Mouse (Mus musculus) liver, embryonic 15.5 days (tissue): ENCODE results near the gene Rftn2. TPM values are rescaled to one million over a fixed set of nuclear protein-coding genes. Genes with fewer than 3 reads are reported as not detected.

Experiments used
- ATAC-seq: fragments of 200-750 bp; cut with Nextera tagmentation; 2 replicates; pipeline ENCODE4 v1.8.0; 2017; ENCODE audit warnings: moderate number of reproducible peaks, mild to moderate bottlenecking, moderate library complexity; ENCODE audit not compliant: insufficient read depth
- H3K27ac ChIP-seq: fragments of 300-500 bp; sonication (generic); replicated peaks from 2 replicates; pipeline ENCODE4 v1.5.1; 2015; ENCODE audit warnings: mild to moderate bottlenecking, inconsistent platforms
- H3K27me3 ChIP-seq: fragments of 300-500 bp; sonication (generic); 2 replicates; pipeline ENCODE4 v1.6.1; 2015; ENCODE audit warnings: mild to moderate bottlenecking, inconsistent platforms
- H3K36me3 ChIP-seq: fragments of 300-500 bp; sonication (generic); replicated peaks from 2 replicates; pipeline ENCODE4 v1.6.1; 2015; ENCODE audit warnings: moderate library complexity, mild to moderate bottlenecking, inconsistent platforms
- H3K4me1 ChIP-seq: fragments of 300-500 bp; sonication (generic); replicated peaks from 2 replicates; pipeline ENCODE4 v1.6.1; 2015; ENCODE audit warnings: inconsistent platforms
- H3K4me2 ChIP-seq: fragments of 300-500 bp; sonication (generic); 2 replicates; pipeline ENCODE4 v1.6.1; 2015; ENCODE audit warnings: moderate library complexity, mild to moderate bottlenecking, inconsistent platforms
- H3K4me3 ChIP-seq: fragments of 300-500 bp; sonication (generic); replicated peaks from 2 replicates; pipeline ENCODE4 v1.5.1; 2015; ENCODE audit warnings: mild to moderate bottlenecking, inconsistent platforms
- H3K9ac ChIP-seq: fragments of 300-500 bp; sonication (generic); 2 replicates; pipeline ENCODE4 v1.6.1; 2015; ENCODE audit warnings: moderate library complexity, mild to moderate bottlenecking, inconsistent platforms
- H3K9me3 ChIP-seq: fragments of 300-500 bp; sonication (generic); replicated peaks from 2 replicates; pipeline ENCODE4 v1.6.1; 2016; ENCODE audit warnings: inconsistent platforms
- WGBS: fragments of 180-500 bp; shearing (Covaris S2); methylation state at CpG from one replicate; pipeline ENCODE4 v1.1.7; 2015; ENCODE audit warnings: mixed read lengths; ENCODE audit not compliant: insufficient replicate concordance; 5-methylcytosine and 5-hydroxymethylcytosine counted together
- polyA plus RNA-seq: library from polyadenylated mRNA; unstranded; fragments of >200 nt; fragmentation: Nextera tagmentation; extraction: Ambion mirVana; gene quantifications from 2 replicates; pipeline ENCODE4 v1.2.1, GENCODE M21; 2015

Gene Rftn2
- polyA plus RNA-seq = 0.58 and 0.67 TPM in 2 replicates

DNA sequence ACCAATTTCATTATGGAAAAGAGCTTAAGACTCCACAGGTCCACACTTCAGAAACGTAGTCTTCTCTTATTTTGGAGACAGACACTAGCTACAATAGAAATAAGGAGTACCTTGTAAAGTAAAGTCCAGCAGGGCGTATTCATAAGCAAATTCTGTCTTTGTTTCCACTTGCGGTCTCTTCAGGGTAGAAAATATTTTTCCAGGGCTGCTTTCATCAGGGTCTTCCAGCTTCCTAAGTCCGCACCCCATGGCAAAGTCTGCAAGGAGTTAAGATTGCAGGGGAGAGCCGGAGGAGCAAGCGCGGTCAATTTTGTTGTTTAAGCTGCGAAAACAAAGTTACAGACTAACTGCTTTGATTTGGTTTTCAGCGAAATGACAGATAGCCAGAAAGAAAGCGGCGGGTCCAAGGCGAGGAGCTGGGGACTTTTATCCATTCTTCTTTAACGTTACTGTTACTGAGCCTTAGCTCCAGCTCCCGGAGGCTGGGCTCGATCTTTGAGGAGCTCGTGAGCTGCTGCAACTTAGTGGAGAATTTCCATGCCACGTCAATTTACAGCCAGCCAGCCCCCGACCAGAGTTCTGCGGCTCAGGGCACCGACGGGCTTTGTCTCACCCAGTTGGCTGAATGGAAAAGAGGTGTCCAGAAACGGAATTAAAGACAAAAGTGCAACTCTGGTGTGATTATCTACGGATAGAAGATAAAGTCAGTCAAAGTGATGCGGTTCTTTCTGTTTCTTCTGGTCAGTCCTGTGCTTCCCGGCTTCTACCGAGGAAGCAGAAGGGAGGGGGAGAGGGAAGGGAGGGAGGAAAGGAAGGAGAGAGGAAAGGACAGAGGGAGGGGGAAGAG lies at the start of gene Rftn2:
Gene Rftn2, minus strand, starts transcription at position 772 of the 847 bp plus-strand sequence.
- Histone ChIP-seq H3K4me3 (peak within 1 kb of the TSS; percentile 39), H3K9ac (no peak within 1 kb of the TSS; the same call in 1 of the 2 replicates), H3K36me3 (no peaks in the 10 kb centered on the region), H3K4me2 (peak within 1 kb of the TSS; percentile 55), H3K4me1 (no peaks in the 10 kb centered on the region), H3K27me3 (peaks cover 41% of the 10 kb centered on the region), H3K27ac (no peak within 1 kb of the TSS), H3K9me3 (no peaks in the 10 kb centered on the region)
- no peak for ATAC-seq
- 7% methylated on average over 26 of the region's 26 CpGs for WGBS

DNA sequence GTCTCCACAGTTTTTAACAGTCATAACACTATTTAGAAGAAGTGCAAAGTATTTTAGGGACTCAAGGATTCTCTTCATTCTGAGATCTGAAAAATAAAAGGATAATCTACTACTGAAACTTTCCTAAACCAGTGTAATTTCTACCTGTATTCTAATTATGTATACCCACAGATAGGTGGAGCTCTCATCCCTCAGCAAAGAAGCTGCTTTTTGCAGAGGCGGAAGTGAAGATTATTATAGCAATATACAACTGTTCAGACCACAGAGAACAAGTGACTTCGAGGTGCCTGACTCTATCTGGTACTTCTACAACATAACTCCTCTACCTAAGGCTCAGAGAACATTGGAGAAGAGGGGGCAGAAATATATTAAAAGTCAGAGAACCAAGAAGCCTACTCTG lies 38.9 kb upstream of the Rftn2 start:
- H3K9me3 ChIP-seq = no peaks in the 10 kb centered on the region
- no peak overlapping the region for H3K4me2 ChIP-seq
- H3K27me3 ChIP-seq = no peaks in the 10 kb centered on the region
- no peak overlapping the region for H3K4me3 ChIP-seq
- H3K27ac ChIP-seq = no peak overlapping the region
- no peaks in the 10 kb centered on the region for H3K4me1 ChIP-seq
- no peak for ATAC-seq
- no peaks in the 10 kb centered on the region for H3K36me3 ChIP-seq
- WGBS = 38% methylated on average over 2 of the region's 2 CpGs
- H3K9ac ChIP-seq = no peak overlapping the region

DNA sequence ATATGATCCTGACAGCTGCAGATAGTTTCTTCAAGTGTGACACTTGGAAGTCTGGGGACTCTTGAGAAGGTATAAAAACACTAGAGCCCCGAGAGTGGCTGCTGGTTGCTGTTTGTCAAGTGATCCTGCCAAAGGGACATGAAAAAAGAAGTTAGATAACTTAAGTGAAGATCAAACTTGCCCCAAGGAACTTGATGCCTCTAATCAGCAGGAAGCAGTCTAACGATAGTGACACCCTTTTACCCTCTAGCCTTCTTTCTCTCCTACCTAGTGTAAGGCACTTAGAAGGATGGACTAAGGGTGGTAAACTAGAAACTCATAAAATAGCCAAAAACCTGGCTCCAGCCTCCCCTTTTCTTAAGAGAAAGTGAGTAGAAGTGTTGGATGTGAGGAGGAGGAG lies 37.8 kb upstream of the Rftn2 start:
- H3K9me3 ChIP-seq = no peaks in the 10 kb centered on the region
- no peak for ATAC-seq
- H3K36me3 ChIP-seq = no peaks in the 10 kb centered on the region
- no peaks in the 10 kb centered on the region for H3K27me3 ChIP-seq
- no peak overlapping the region for H3K9ac ChIP-seq
- no peak overlapping the region for H3K4me3 ChIP-seq
- H3K4me1 ChIP-seq = no peaks in the 10 kb centered on the region
- WGBS = 12% methylated on average over 2 of the region's 2 CpGs
- H3K4me2 ChIP-seq = no peak overlapping the region
- no peak overlapping the region for H3K27ac ChIP-seq

DNA sequence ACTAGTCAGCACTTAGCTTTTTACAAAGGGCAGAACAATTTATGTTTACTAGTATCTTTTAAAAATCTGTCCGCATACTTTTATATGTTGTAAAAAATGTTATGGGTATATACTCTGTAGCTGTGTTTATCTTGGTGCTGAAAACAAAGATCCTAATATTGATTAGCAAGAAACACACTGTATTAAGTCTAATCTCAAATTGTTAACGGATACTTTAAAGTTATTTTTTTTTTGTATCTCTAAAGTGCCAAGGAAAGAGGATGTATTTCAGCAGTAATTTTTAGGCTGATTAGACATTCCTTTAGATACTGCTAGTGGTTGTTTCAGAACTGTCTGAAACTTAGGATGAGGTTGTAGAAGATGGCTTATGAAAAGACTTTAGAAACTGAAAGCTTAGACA lies 19.8 kb upstream of the Rftn2 start:
- Histone ChIP-seq H3K27me3 (no peaks in the 10 kb centered on the region), H3K36me3 (0 out of 2 replicates have a peak, but pooled peaks cover 8% of the 10 kb centered on the region), H3K9me3 (no peaks in the 10 kb centered on the region), H3K27ac (no peak overlapping the region), H3K9ac (no peak overlapping the region), H3K4me3 (no peak overlapping the region), H3K4me1 (peaks cover 8% of the 10 kb centered on the region; the same call in 1 of the 2 replicates), H3K4me2 (no peak overlapping the region)
- ATAC-seq = no peak
- 61% methylated on average over 2 of the region's 2 CpGs for WGBS

DNA sequence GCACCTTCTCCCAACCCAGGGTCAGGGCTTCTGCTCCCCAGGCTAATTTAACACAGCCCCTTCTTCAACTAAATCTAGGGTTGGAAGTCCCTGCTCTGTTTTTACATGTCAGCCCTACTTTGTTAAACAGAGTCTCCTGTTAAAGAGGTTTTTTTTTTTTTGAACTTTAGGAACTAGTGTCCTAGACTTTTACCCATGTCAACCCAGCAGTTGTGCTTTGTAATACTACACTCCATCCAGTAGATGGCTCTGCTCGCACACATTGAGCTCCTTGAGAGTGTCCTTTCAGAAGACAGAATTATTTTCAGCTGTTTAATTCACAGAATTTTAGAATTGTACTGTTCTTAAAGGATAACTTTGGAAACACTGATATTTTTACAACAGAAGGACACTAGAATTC lies 12.7 kb upstream of the Rftn2 start:
- Histone ChIP-seq H3K4me3 (peak overlapping the region; percentile 88), H3K27ac (no peak overlapping the region), H3K9ac (peak overlapping the region; percentile 85; the same call in 1 of the 2 replicates), H3K27me3 (no peaks in the 10 kb centered on the region), H3K4me1 (peaks cover 33% of the 10 kb centered on the region), H3K36me3 (0 out of 2 replicates have a peak, but pooled peaks cover 11% of the 10 kb centered on the region), H3K9me3 (no peaks in the 10 kb centered on the region), H3K4me2 (peak overlapping the region; percentile 98)
- 2% methylated on average over 1 of the region's 1 CpGs for WGBS
- no peak for ATAC-seq

DNA sequence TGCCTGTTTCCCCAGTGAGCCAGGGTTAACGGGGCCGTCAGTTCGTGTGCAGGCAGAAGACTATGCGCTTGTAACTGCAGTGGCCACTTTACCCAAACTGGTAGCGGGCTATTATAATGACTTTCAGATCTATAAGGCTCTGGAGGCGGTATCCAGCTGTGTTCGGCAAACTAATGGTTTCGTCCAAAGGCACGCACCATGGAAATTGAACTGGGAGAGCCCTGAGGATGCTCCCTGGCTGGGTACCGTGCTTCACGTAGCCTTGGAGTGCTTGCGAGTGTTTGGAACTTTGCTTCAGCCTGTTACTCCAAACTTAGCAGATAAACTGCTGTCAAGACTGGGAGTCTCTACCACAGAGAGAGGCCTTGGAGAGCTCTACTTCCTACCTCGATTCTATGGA lies 11.9 kb upstream of the Rftn2 start:
- 23% methylated on average over 13 of the region's 13 CpGs for WGBS
- H3K27ac ChIP-seq = peak overlapping the region; percentile 90; the same call in 1 of the 2 replicates

DNA sequence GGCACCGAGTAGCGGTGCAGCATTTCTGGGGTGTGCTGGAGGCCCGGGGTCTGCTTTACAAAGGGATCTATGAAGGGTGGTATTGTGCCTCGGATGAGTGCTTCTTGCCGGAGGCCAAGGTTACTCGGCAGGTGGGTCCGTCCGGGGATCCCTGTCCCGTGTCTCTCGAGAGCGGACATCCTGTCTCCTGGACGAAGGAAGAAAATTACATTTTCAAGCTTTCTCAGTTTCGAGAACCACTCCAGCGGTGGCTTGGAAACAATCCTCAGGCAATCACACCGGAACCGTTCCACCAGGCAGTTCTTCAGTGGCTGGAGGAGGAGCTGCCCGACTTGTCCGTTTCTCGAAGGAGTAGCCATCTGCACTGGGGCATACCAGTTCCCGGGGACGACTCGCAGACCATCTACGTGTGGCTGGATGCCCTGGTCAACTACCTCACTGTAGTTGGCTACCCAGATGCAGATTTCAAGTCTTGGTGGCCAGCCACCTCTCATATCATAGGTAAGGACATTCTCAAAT lies 11.1 kb upstream of the Rftn2 start:
- no peak; the same call in 1 of the 2 replicates for ATAC-seq
- 0 out of 2 replicates have a peak, but pooled peaks cover 9% of the 10 kb centered on the region for H3K36me3 ChIP-seq
- peaks cover 3% of the 10 kb centered on the region; the same call in 1 of the 2 replicates for H3K27me3 ChIP-seq
- H3K4me1 ChIP-seq = peaks cover 33% of the 10 kb centered on the region
- under 1% methylated on average over 23 of the region's 23 CpGs for WGBS
- H3K4me2 ChIP-seq = peak overlapping the region; percentile 98
- H3K4me3 ChIP-seq = peak overlapping the region; percentile 88
- H3K27ac ChIP-seq = peak overlapping the region; percentile 90
- peak overlapping the region; percentile 85 for H3K9ac ChIP-seq
- H3K9me3 ChIP-seq = no peaks in the 10 kb centered on the region

More for the DNA sequence above, 11.9 kb upstream of the Rftn2 start:
- H3K36me3 ChIP-seq = 0 out of 2 replicates have a peak, but pooled peaks cover 9% of the 10 kb centered on the region
- peak overlapping the region; percentile 88 for H3K4me3 ChIP-seq
- H3K9me3 ChIP-seq = no peaks in the 10 kb centered on the region
- H3K4me2 ChIP-seq = peak overlapping the region; percentile 98
- peak overlapping the region; percentile 85 for H3K9ac ChIP-seq
- H3K4me1 ChIP-seq = peaks cover 33% of the 10 kb centered on the region
- no peaks in the 10 kb centered on the region for H3K27me3 ChIP-seq
- ATAC-seq = no peak

DNA sequence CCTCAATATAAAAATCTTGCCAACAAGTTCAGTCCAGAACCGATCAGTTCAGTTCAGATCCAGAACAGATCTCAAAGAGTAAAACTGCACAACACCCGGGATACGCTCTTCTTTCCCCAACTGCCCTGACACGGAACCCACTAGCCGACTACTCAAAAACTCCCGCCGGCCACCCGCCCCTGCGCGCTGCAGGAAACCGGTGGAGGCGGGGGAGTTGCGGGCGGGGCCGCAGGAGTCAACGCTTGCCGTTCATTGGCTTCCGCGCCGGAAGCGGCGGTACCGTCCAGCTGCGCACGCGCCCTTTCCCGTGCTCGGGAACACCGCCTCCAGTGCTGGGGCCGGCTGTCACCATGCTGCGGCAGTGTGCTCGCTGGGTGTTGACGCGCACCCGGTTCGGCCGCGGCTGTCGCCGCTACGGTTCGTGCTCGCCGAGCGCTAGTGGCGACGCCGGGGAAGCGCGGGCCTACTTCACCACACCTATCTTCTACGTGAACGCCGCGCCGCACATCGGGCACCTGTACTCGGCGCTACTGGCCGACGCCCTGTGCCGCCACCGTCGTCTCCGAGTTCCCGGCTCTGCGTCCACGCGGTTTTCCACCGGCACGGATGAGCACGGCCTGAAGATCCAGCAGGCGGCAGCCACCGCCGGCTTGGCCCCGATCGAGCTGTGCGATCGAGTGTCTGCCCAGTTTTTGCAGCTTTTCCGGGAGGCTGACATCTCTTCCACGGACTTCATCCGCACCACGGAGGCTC lies 10.5 kb upstream of the Rftn2 start, which contains the start of gene Mars2:
Gene Mars2, plus strand, starts transcription at position 288 of the 753 bp plus-strand sequence.
- Histone ChIP-seq H3K9me3 (no peaks in the 10 kb centered on the region), H3K4me1 (peaks cover 31% of the 10 kb centered on the region), H3K27me3 (peaks cover 3% of the 10 kb centered on the region; the same call in 1 of the 2 replicates), H3K4me3 (peak within 1 kb of the TSS; percentile 88), H3K9ac (peak within 1 kb of the TSS; percentile 85), H3K4me2 (peak within 1 kb of the TSS; percentile 98), H3K27ac (peak within 1 kb of the TSS; percentile 90), H3K36me3 (0 out of 2 replicates have a peak, but pooled peaks cover 6% of the 10 kb centered on the region)
- ATAC-seq = peak; percentile 99
- WGBS = under 1% methylated on average over 82 of the region's 82 CpGs

DNA sequence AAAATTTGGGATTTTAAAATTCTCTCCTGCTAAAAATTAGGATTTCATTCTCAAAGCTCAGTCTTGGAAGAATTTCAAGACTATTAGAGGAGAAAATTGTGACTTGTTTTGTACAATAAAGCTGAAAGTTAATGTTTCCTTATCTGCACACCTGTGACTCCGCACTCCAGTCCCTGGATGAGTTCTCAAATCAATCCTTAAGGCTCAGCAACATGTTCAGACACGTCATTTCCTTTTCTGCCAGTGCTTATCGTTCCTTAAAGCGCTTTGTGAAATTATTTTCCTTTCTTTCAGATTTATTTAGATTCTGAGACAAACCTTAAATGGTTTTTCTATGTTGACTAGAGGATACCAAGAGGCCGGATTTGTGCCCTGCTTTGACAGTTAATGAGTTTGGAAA lies 9.9 kb upstream of the Rftn2 start:
- 20% methylated on average over 5 of the region's 5 CpGs for WGBS
- H3K9me3 ChIP-seq = no peaks in the 10 kb centered on the region
- H3K9ac ChIP-seq = peak overlapping the region; percentile 85
- ATAC-seq = 0 out of 2 replicates have a peak, but pooled peaks have one; percentile 4
- peak overlapping the region; percentile 98 for H3K4me2 ChIP-seq
- H3K4me1 ChIP-seq = peaks cover 25% of the 10 kb centered on the region
- H3K36me3 ChIP-seq = 0 out of 2 replicates have a peak, but pooled peaks cover 3% of the 10 kb centered on the region
- peak overlapping the region; percentile 64 for H3K27ac ChIP-seq
- H3K27me3 ChIP-seq = peaks cover 3% of the 10 kb centered on the region; the same call in 1 of the 2 replicates
- H3K4me3 ChIP-seq = peak overlapping the region; percentile 88

DNA sequence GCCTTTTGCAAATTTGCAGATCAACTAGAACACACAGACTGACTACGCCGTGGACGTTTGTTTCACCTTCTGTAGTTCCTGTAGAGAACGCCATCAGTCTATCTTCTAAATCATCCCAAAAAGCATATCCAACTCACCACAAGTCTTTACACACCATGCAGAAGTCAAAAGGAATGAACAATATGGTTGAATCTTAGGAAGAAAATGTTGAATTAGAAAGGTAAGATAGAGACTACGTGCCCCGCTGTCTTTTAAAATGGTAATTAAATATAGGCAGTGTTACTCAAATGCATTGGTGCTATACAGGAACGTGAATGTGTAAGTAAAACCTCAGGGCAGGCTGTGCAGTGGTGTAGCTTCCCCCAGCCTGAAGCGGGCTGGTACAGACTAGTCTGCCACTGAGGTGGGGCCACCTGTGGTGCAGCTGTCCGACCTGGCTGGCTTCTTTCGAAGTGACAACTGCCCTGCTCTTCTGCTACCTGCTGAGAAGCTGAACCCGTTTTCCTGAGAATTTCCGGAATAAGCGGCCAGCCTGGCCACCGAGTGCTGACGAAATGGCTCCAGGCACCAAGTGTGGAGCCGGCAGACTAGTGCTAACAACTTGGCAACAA lies 8.4 kb upstream of the Rftn2 start:
- H3K4me3 ChIP-seq = no peak overlapping the region
- 57% methylated on average over 16 of the region's 16 CpGs for WGBS
- H3K9me3 ChIP-seq = no peaks in the 10 kb centered on the region
- H3K4me1 ChIP-seq = peaks cover 25% of the 10 kb centered on the region
- no peak overlapping the region for H3K9ac ChIP-seq
- H3K27ac ChIP-seq = no peak overlapping the region
- 0 out of 2 replicates have a peak, but pooled peaks cover 3% of the 10 kb centered on the region for H3K36me3 ChIP-seq
- peaks cover 3% of the 10 kb centered on the region; the same call in 1 of the 2 replicates for H3K27me3 ChIP-seq
- H3K4me2 ChIP-seq = no peak overlapping the region
- no peak for ATAC-seq
